Mouse (Mus musculus) cerebellum, postnatal 25 days (tissue): Measurements from ENCODE around the gene Slc2a1.
A peak's percentile ranks its signal among the peaks of the same experiment; 100 is the strongest.

Source experiments
- DNase-seq, 2 experiments: peaks; one replicate each; pipeline ENCODE4 v3.0.0; 2021; ENCODE audit warnings: mixed read lengths in 2 of 2

Gene Slc2a1

DNA sequence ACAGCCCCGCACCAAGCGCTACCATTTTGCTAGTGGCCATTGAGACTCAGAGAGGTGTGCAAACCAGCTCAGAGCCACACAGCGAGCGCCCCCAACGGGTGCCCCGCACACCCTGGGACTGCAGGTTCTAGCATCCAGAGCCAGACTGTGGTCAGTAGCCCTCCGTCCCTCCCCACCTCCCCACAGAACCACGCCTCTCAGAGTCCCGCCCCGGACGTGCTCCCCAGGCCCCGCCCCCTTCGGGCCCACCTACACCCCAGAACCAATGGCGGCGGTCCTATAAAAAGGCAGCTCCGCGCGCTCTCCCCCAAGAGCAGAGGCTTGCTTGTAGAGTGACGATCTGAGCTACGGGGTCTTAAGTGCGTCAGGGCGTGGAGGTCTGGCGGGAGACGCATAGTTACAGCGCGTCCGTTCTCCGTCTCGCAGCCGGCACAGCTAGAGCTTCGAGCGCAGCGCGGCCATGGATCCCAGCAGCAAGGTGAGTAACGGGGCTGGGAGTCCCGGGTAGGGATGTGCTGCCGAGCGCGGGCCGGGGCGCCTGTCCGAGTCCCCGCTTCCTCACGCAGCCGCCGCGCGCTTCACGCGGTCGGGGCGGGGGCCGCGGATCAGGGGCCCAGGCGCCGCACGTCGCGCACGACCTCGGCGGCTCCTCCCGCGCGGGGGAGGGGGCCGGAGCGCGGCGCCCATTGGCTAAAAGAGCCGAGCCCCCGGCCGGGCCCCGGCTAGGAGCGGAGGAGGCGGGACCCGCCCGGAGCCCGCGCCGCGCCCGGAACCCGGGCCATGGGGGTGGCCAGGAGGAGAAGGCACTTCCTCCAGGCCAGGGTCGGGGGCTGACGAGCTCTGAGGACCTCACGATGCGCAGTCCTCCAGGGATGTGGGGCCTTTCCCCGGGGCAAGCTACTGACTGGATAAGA, at the start of gene Slc2a1:
Slc2a1 (plus strand) TSS at position 217 of the 914 bp plus-strand sequence.
- DNase-seq = peak; percentile 90 to 96

DNA sequence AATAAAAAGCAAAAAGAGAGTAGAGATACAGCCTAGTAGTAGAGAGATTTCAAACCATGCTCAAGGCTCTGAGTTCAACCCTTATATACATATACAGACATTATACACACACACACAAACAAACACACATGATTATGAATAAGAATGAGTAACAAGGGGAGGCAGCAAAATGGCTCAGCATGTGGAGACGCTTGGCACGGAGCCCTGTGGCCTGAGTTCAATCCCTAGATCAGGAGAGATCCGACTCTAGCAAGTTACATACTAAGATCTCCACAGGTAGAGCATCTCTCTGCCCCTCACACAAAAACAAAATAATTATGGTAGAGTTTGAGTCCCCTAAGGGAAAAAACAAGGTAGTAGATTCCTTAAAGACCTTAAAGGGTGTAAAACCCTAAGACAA, 41.7 kb upstream of the Slc2a1 start:
- DNase-seq = no peak

DNA sequence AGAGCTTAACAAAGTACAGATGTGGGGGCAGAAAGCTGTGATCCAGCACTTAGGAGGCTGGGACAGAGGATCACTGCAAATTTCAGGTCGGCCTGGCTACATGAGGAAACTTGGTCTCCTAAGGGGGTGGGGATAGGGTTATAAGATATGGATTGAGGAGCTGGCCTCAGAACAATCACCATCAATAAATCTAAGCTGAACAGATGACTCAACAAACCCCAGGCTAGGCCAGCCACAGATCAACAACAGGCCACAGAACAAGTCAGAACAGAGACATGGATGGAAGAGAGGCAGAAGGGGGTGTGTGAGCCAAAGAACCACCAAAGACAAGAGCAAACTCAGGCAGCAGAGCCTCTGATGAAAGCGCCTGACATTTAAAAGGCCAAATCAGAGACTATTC, 41.3 kb upstream of the Slc2a1 start:
- no peak for DNase-seq

DNA sequence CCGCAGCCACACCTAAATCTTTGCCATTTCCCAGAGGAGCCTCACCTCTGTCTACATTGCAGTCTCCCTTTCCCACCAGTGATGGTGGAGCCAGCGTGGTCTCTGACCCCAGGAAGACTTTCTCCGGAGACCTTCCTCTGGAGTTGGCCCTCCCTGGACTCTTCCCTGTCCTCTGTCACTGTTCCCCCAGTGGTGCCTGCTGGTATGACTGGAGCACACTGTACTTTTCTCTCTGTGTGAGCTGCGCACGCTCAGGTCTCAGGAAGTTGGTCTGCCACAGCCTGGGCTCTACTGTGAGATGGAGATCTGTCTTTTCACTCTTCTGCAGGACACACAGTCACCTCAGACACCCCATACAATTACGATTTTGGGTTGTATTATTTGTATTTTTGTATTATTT, 39.6 kb upstream of the Slc2a1 start:
- DNase-seq = no peak

GRCm38 (mm10) chr4:119070181-119070580, 38.3 kb upstream of the Slc2a1 start:
- no peak for DNase-seq

DNA sequence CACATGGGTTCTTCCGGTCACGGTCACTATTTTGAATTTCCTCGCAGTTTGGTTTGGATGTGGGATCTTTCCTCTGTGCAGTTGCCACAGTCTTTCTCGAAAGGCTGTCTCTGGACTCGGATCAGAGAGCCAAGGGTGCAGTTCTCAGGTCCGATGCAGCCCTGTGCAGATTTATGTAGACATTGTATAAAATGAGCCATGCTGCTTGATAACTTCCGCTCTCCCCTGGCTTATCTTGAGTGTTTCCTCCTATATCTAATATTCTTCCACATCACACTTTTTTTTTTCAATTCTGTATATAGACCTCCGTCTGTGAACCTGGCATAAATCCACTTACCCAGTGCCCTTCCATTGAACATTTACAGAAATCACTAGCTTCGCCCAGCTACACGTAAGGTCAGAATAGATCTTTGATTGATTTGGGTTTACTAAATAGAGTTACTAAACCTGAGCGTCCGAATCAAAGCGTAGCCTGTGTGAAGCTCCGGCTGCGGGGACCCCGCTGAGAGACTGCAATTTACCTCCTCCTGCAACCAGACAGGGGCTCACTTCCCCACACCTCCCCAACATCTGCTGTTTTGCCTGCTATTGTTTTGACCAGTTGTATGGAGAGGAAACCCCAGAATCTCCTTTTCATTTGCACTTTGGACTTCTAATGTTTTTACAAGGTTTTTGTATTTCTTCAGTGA, 37.4 kb upstream of the Slc2a1 start:
- no peak for DNase-seq

DNA sequence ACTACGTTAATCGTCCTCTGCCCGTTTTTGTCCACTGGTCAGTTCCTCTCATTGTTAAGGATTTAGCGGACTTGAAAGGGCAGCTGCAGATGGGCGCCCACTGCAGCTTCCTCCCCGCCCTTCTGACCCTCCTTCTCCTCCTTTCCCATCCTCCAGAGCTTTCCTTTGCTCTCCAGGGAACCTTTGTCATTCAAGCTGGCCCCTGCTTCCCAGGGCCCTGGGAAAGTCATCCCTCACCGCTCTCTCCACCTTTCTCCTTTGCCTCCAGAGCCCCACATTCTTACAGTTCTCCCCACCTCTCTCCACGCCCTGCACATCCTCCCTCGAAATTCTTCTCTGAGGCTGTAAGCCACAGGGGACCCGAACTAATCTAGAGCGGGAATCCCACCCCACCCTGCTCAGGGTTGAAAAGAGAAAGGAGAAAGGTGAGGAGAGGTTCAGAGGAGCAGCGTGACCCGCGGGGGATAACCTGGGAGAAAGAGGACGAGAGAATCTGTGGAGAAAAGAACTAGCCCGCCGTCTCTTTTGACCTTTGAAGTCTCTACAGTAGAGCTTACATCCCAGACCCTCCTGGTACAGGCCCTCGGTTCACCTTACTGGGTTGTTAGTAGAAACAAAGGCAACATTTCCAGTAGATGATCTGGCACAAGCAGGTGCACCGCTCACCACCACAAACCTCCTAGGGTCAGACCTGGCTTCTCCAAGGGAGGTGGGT, 36.7 kb upstream of the Slc2a1 start:
- DNase-seq = no peak

GRCm38 (mm10) chr4:119072363-119072940, 36.1 kb upstream of the Slc2a1 start:
- no peak for DNase-seq

GRCm38 (mm10) chr4:119072941-119073451, 35.5 kb upstream of the Slc2a1 start:
- no peak for DNase-seq

DNA sequence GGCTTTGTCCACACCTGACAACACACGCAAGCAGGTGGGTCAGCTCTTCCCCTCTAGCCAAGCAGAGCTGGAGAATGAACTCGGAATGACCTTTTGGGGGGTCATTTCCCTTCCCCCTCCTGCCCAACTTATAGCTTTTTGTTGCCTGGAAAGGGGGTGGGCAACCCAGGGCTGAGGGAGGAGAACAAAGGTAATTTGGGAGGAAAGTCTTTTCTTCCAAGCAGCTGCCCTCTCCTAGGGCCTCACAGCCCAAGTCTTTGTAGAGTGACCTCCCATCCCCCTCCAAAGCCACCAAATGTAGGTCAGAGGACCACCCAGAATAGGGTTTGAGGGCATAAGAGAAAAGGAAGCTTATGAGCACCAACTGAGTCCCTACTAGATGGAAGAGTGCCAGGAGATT, 34.9 kb upstream of the Slc2a1 start:
- DNase-seq = no peak

- no peak for DNase-seq
These were observed 33.9 kb upstream of the Slc2a1 start for GRCm38 (mm10) chr4:119074596-119074995.

GRCm38 (mm10) chr4:119075273-119075672, 33.2 kb upstream of the Slc2a1 start:
- no peak for DNase-seq

DNA sequence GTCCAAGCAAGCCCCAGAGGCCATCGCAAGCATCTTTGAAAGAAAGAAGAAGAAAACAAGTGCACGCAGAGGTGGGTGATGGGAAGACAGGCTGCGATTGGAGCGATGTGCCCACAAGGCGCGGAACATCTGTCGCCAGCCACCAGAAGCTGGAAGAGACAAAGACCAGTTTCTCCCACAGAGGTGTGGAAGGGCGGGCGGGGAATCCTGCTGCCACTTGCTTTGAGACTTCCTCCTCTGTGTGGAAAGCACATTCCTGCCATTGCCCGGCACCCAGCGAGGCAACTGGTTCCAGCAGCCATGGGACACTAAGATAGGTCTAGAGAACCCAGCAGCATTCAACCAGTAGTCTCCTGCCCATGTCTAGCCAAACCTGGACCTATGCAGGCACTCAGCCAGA, 32.2 kb upstream of the Slc2a1 start:
- DNase-seq = no peak

DNA sequence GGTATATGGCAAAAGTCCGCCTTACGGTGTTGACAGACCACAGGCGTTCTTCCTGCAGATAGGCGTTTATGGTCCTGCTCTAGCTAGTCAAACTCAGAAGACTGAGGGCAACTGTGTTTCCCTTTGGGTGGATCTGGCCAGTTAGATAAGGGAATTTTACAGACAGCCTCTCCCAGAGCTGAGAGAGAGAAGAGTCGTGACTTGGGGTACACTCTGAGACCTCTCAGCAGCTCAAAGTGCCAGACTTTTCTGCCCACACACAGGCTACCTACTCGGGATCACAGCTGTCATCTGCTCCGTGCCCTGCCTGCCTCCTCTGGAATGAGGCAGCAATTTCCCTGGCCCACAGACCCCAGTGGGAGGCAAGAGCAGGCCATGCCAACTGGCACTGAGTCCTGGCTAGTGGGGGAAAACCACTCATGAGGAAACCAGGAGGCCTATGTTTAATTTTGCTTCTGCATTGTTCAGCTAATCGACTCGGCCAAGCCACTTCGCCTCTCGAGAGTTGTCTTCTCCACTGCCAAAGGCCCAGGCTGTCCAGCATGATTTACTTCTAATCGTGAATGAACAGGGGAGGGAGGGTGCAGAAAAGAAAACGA, 31.3 kb upstream of the Slc2a1 start:
- peak; percentile 63 to 75 for DNase-seq

GRCm38 (mm10) chr4:119079928-119080327, 28.6 kb upstream of the Slc2a1 start:
- DNase-seq = no peak

GRCm38 (mm10) chr4:119082740-119083231, 25.7 kb upstream of the Slc2a1 start:
- DNase-seq = no peak

DNA sequence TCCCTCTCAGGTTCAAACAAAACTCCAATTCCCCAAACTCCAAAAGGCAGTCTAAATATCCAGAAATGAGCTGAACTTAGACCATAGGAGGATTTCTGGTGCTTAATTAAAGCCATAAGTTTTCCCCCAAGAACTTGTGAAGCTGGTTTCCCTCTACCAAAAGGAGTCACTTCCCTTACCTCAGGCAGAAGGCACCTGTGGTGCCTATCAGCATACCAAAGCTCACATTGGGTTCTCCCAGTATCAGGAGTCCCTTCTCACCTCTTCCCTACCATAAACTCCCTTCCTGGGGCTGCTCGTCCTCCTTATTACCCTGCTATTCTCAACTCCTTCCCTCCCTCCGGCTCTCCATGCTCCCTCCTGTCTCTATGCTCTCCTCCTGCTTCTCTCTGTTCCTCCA, 20.1 kb upstream of the Slc2a1 start:
- DNase-seq = no peak

DNA sequence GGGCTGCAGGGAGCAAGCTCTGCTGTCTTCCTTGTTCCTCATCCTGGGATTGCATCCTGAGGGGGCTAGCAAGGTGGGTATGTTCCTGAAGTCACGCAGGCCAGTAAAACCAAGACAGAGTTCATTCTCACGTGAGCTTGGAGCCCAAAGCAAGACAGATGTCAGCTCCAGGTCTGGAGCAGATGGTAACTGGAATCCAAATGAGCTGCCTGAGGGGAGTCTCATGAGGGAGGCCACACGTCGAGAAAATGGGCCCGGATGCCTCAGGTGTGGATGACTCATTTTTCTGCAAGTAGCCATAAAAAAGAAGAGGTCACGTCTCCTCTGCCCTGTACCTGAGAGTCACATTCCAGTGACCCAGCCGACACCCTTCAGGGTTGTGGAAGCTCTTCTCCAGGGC, 14.6 kb upstream of the Slc2a1 start:
- no peak for DNase-seq

DNA sequence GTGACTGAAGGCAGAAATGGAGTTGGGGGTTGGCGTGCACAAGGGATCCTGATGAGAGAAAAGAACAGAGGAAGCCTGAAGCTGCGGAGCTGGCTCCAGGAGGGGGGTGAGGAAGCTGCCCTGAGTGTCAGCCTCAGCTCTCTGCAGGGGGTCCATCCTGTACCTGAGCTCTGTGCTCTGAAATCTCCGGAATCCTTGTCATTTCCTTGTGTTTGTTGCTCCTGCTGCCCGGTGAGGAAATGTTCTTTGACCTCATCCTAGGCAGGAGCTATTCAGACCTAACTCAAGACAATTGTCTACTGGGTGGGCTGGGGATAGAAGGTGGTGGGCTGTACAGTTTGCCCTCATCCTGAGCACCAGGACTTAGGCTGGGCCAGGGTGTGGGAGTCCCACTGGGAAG, 13.5 kb upstream of the Slc2a1 start:
- peak in 1 of 2 experiments; percentile 18 for DNase-seq

DNA sequence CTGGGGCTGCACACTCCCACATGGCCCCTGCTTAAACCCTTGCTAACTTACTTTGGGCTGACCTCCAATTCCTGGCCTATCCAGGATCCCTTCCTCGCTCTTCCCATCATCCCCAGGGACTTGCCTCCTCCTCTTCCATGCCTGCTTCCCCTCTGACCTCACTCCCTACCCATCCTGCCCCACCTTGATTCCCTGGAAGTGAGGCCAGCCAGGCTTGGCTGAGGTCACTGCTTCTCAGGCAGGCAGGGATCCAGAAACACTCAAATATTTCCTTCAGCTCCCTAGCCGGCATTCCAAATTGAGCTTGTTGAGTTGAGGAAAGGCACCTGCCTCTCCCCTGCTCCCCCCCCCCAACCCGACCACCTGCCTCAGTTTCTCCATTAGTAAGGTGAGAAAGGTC, 12.1 kb upstream of the Slc2a1 start:
- no peak for DNase-seq

GRCm38 (mm10) chr4:119097421-119097820, 11.1 kb upstream of the Slc2a1 start:
- DNase-seq = no peak
